Mouse (Mus musculus) adrenal gland, adult 18-20 months (tissue): Measurements from ENCODE around the gene Gtf2ird1. TPM values are rescaled to one million over a fixed set of nuclear protein-coding genes. Genes with fewer than 3 reads are reported as not detected.
"Not testable (repeated sequence)": the region's sequence is repeated elsewhere in the genome, so short reads cannot be mapped to it uniquely, and the experiment has no call there.

Source experiments
- DNase-seq, 2 experiments: peaks; one replicate each; pipeline ENCODE4 v3.0.0; 2021 to 2022; ENCODE audit warnings: low spot score in 2 of 2
- long read RNA-seq, 2 experiments: library from polyadenylated mRNA; stranded (forward); transcript quantifications; one replicate each; pipeline ENCODE4 v2.0.0; 2021
- total RNA-seq, 2 experiments: library from RNA; stranded (reverse); gene quantifications; 1 replicate in 1 of 2; 2 replicates in 1 of 2; pipeline ENCODE4 v1.2.3; 2021

The Gtf2ird1 gene
- 10 to 100 TPM; 44.9 to 71.0 TPM for total RNA-seq
- long read RNA-seq, experiment 1, partial matches to known transcripts, result 1 of 24 reads
- long read RNA-seq, experiment 1, other reads (novel, unspliced or antisense), result 11 of 24 reads
- long read RNA-seq, experiment 2, transcript Gtf2ird1-206 (30 exons, 3,461 nt), result major isoform, 6 of 29 reads
- long read RNA-seq, experiment 2, partial matches to known transcripts, result 12 of 29 reads
- long read RNA-seq, experiment 2, other reads (novel, unspliced or antisense), result 6 of 29 reads

- DNase-seq, result peak; percentile 60 to 62
These were observed at the start of gene Gtf2ird1 for GRCm38 (mm10) chr5:134456503-134456962. TSS of gene Gtf2ird1 (minus strand) at chr5:134456716.

DNA sequence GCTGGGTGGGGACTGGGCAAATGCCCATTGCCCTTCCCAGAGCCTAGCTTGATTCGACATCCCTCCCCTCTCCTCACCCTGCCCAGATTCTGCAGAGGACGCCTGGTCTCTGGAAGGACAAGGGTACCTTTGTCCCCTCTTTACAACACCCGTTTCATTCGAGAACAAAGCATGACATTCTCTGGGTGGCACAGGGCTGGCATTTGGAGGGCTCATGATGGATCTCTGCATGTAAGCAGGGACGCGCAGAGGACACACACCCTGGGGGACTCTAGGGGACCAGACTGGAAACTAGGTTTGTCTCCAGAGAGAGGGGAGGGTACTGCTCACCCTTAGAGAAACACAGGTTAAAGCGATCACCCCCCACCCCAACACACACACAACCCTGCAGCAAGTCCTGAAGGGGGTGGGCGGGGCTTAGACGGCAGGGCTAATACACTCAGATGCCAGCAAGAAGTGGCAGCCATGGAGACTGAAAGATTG, 49.3 kb upstream of the Gtf2ird1 start:
- DNase-seq, result no peak

DNA sequence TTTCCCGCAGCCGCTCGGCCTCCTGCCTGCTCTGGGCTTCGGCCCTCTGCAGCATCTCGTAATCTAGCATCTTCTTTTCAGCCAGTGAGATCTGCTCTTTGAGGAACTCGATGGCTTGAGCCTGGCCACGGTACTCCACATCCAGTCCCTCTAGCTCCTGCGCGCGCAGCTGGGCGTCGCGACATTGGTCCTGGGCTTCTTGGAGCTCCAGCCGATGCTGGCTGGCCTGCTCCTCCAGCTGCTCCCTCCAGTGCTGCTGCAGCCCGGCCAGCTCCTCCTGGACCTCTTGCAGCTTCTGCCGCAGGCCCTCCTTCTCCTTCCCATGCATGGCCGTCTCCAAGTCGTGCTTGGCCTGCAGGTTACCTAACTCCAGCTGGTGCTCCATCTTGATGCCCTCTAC, 46.1 kb upstream of the Gtf2ird1 start:
- DNase-seq, result no peak

DNA sequence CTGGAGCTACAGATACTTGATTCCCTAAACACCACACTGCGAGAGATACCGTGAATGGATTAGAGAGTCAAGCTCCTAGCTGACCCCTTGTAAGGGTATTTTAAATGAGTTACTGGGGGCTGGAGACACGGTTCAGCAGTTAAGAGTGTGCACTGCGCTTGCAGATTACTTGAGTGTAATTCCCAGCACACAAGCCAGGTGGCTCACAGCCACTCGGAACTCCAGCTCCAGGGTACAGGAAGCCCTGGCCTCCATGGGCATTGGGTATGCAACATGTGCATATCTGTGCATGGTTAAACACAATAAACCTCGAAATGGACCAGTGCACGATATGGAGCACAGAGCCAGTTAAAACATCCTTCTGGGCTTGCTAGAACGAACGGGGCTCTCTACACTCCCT, 44.9 kb upstream of the Gtf2ird1 start:
- no peak for DNase-seq

DNA sequence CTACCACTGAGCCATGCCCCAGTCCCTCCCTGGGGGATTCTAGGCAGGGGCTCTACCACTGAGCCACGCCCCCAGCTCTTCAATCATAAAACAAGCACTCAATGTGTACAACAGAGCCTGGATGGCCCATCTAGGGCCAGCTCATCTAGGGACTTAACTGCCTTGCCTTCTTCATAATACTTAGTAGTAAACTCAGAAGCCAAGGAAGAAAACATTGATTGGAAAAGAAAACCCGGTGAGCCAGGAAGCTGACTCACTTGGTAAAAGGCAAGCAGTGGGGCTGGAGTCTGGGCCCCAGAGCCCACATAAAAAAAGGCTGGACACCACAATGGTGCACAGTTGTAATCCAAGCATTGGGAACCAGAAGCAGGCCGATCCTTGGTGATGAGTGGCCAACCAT, 44.2 kb upstream of the Gtf2ird1 start:
- no peak for DNase-seq

DNA sequence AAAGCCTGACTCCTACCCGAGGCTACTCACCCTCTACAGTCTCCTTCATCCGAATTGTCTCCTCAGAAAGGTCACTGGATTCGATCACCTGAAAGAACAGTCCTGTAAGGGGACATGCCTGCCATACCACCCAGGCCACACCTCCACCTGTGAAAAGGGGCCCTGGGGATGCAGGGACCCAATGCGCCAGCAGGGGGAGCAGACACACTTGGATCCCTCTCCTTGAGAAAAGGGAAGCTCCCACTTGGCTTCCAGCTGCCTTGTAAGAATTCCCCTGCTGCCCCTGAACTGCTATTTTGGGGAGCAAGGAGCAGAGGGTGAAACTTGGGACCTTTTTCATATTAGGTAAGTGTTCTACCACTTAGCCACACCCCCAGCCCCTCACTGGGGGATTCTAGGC, 43.5 kb upstream of the Gtf2ird1 start:
- peak; percentile 46 to 63 for DNase-seq

GRCm38 (mm10) chr5:134497026-134497425, 40.5 kb upstream of the Gtf2ird1 start:
- no peak for DNase-seq

DNA sequence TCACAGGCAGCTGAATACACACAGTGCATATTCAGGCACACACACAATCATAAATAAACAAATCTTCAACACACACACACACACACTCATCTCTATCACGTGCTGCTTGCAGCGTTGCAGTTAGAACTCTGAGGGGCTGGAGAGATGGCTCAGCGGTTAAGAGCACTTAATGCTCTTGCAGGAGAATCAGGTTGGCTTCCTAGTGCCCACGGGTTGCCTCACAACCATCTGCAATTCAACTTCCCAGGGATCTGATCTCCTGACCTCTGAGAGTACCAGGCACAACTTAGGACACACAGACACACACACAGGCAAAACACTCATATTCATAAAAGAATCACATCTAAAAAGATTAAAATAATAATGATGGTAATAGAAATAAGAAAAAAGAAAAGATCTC, 39.3 kb upstream of the Gtf2ird1 start:
- no peak for DNase-seq

DNA sequence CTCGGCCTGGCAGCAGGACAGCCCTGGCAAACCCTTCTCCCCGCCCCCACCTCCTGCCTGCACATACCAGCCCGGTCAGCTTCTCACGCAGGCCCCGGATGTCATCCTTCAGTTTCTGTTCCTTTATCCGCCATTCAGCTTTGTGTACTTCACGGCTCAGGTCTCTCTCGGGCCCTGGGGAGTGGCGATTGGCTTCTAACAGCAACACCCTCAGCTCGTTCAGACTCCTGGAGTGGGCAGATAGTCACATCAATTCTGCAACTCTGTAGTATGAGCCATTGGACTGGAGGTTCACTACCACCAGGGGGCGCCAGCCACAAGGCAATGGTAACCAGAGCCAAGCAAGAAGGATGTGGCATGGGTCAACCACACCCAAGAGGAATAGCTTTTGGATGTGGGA, 37.6 kb upstream of the Gtf2ird1 start:
- peak; percentile 88 to 91 for DNase-seq

DNA sequence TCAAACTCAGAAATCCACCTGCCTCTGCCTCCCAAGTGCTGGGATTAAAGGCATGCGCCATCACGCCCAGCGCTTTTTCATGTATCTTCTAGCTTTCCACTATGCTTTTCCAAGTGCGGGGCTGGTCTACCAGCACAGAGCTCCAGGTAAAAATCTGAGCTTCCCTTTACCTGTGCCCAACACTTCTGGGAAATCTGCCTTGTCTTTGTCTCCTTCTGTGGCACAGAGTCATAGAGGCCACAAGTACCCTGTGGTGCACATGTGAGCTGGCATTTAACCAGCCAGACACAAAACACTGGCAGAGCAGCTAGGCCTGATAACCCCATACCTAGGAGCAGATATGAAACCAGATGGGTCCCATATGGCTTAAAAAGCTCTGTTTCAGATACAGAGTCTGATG, 36.4 kb upstream of the Gtf2ird1 start:
- no peak for DNase-seq

GRCm38 (mm10) chr5:134491712-134492417, 35.3 kb upstream of the Gtf2ird1 start:
- DNase-seq, result peak; percentile 80 to 81

DNA sequence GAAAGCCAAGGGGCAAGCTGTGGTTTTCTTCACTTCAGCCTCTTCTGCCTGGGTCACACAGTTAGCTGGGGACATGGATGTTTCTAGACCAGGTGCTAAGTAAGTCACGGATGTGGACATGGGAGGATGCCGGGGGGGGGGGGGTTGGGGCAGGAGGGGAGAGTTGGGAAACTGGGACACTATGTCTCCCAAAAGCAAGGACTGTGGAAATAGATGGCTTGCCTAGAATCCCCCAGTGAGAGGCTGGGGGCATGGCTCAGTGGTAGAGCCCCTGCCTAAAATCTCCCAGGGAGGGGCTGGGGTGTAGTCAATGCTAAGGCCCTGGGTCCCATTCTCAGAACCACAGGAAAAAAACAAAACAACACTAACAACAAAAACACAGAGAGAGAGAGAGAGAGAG, 34.7 kb upstream of the Gtf2ird1 start:
- no peak for DNase-seq

DNA sequence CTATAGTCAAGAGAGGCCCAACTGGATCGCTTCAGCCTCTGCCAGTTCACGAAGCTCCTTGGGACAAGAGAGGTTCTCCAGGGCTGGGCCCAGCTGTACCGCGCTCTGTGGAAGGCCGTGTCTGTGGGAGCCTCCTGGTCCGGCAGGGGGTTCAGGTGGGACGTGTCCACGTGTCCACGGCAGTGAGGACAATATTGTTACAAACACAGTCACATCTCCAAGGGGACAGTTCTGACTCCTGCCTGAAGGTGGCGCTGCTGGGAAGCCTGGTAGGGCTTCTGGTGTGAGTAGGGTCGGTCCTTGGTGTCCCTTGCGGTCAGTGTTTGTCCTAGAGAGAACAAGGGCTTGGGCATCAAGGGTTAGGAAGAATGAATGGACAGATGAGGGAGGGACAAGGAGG, 33.9 kb upstream of the Gtf2ird1 start:
- DNase-seq, result peak in 1 of 2 experiments; percentile 40

DNA sequence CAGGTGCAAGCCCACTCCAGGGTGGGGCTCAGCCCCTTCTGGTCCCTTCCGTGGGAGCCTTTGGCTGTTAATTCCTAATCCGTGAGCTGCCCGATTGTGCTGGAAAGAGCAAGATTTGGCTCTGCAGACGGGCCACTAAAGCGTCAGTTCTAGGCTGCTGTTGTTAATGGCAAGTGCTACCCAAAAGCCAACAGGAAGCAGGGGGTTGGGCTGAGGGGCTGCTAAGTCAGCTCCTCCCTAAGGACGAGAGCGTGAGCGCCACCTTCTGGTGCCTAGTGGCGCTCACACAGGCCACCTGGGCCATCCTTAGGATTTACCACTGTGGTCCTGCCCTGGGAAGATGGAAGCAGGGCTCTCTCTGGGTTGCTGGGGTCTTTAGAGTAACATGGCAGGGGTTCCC, 33.1 kb upstream of the Gtf2ird1 start:
- DNase-seq, result no peak

GRCm38 (mm10) chr5:134488596-134488995, 32.1 kb upstream of the Gtf2ird1 start:
- no peak for DNase-seq

GRCm38 (mm10) chr5:134488042-134488441, 31.5 kb upstream of the Gtf2ird1 start:
- no peak for DNase-seq

- DNase-seq, result peak; percentile 57 to 67
These were observed 29.6 kb upstream of the Gtf2ird1 start for GRCm38 (mm10) chr5:134485900-134486665.

- no peak for DNase-seq
These were observed 28.7 kb upstream of the Gtf2ird1 start for GRCm38 (mm10) chr5:134485183-134485730.

DNA sequence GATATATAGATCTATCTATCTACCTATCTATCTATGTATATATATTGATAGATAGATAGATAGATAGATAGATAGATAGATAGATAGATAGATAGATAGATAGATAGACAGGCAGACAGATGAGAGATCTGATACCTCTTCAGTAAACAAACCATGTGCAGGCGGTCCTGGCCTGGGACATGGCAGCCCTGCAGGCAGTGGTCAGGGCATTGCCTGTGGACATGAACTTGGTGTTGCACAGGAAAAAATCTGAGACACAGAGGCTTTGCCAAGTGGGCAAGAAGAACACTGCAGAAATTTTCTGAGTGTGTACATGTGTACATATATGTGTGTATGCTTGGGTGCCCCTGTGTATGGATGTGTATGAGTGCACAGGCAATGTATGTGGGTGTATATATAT, 26.8 kb upstream of the Gtf2ird1 start:
- no peak for DNase-seq

DNA sequence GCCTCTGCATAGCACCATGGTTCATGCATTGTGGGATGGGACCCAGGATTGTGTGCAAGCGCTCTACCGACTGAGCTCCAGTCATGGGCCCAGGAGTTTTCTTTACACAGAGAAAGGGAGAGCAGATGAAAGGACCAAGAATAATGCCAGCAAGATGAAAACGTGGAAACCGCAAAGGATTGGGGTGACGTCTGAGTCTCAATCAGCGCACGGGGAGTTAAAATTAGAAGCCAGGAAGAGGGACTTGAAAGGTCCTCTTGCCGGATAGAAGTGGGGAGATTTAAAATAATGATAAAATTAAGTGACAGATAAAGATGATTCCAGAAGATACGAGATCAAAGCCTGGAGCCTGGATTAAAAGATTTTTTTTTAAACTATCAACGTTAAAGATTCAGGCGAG, 25.8 kb upstream of the Gtf2ird1 start:
- no peak for DNase-seq

DNA sequence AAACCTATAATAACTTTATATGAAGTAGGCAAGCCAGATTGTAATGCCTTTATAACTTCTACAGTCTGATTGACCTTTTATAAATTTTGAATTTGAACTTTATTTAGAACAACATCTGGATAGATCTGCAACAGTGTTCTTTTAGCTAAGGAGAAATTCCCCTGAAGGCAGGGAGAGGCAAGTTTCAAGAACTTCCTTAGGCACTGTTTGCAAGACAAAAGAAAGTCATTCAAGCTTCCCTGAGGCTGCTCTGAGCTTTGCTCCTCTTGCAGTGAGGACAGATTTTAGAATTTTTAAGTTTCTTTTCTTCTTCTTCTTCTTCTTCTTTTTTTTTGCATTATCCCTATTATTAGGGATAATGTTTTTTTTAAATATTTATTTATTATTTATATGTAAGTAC, 22.4 kb upstream of the Gtf2ird1 start:
- DNase-seq, result not testable (repeated sequence)
